Mouse (Mus musculus) E14TG2a.4 (cell line): ENCODE measurements around the gene Btg1.

ENCODE experiments used
- H3K27me3 ChIP-seq: 2 replicates; pipeline ENCODE4 v1.6.1; 2014; ENCODE audit warnings: low read length, control low read depth; ENCODE audit not compliant: insufficient read depth
- H3K36me3 ChIP-seq: 2 replicates; pipeline ENCODE4 v1.6.1; 2014; ENCODE audit warnings: low read length, control low read depth; ENCODE audit not compliant: insufficient read depth
- H3K4me1 ChIP-seq: replicated peaks from 2 replicates; pipeline ENCODE4 v1.6.1; 2014; ENCODE audit warnings: low read depth, low read length, control low read depth
- H3K4me3 ChIP-seq: replicated peaks from 2 replicates; pipeline ENCODE4 v1.5.1; 2014; ENCODE audit warnings: mild to moderate bottlenecking, low read length
- H3K9me3 ChIP-seq: 2 replicates; pipeline ENCODE4 v1.6.1; 2014; ENCODE audit warnings: low read length, control low read depth
- CTCF ChIP-seq: conservative IDR thresholded peaks from 2 replicates; pipeline ENCODE4 v1.5.1; 2014; ENCODE audit warnings: low read length
- NANOG ChIP-seq: IDR thresholded peaks from 2 replicates; pipeline ENCODE4 v1.6.1; 2014; ENCODE audit warnings: borderline replicate concordance, low read length, mixed read lengths
- POU5F1 ChIP-seq: IDR thresholded peaks from 2 replicates; pipeline ENCODE4 v1.6.1; 2014; ENCODE audit warnings: low read length, borderline replicate concordance

The Btg1 gene

GRCm38 (mm10) chr10:96602339-96602738 is 14.5 kb upstream of the Btg1 start:
- Histone ChIP-seq H3K4me1 (no peaks in the 10 kb centered on the region), H3K36me3 (no peaks in the 10 kb centered on the region), H3K4me3 (no peak overlapping the region), H3K27me3 (no peaks in the 10 kb centered on the region), H3K9me3 (no peaks in the 10 kb centered on the region)
- TF ChIP-seq POU5F1 = no peak
- TF ChIP-seq NANOG = no peak

- Histone ChIP-seq H3K4me1 (peaks cover 16% of the 10 kb centered on the region), H3K4me3 (no peak overlapping the region), H3K9me3 (no peaks in the 10 kb centered on the region), H3K36me3 (no peaks in the 10 kb centered on the region), H3K27me3 (no peaks in the 10 kb centered on the region)
- TF ChIP-seq CTCF = no peak
- TF ChIP-seq POU5F1 = no peak
- TF ChIP-seq NANOG = no peak
Observed at GRCm38 (mm10) chr10:96605168-96605567, 11.6 kb upstream of the Btg1 start.

GRCm38 (mm10) chr10:96605856-96606255 is 10.9 kb upstream of the Btg1 start:
- Histone ChIP-seq H3K9me3 (no peaks in the 10 kb centered on the region), H3K4me3 (no peak overlapping the region), H3K36me3 (no peaks in the 10 kb centered on the region), H3K4me1 (peaks cover 20% of the 10 kb centered on the region), H3K27me3 (no peaks in the 10 kb centered on the region)
- TF ChIP-seq POU5F1 (no peak), NANOG (no peak), CTCF (no peak)

GRCm38 (mm10) chr10:96607617-96608185 is 9.1 kb upstream of the Btg1 start:
- Histone ChIP-seq H3K4me1 (peaks cover 20% of the 10 kb centered on the region), H3K27me3 (0 out of 2 replicates have a peak, but pooled peaks cover 3% of the 10 kb centered on the region), H3K36me3 (no peaks in the 10 kb centered on the region), H3K4me3 (no peak overlapping the region), H3K9me3 (no peaks in the 10 kb centered on the region)
- no peak for TF ChIP-seq POU5F1

- no peaks in the 10 kb centered on the region for H3K9me3 ChIP-seq
- H3K27me3 ChIP-seq = 0 out of 2 replicates have a peak, but pooled peaks cover 3% of the 10 kb centered on the region
- no peaks in the 10 kb centered on the region for H3K36me3 ChIP-seq
- no peak overlapping the region for H3K4me3 ChIP-seq
- TF ChIP-seq NANOG (peak; percentile 73), POU5F1 (no peak)
- peaks cover 22% of the 10 kb centered on the region for H3K4me1 ChIP-seq
Observed at GRCm38 (mm10) chr10:96609356-96610345, 7.2 kb upstream of the Btg1 start.

DNA sequence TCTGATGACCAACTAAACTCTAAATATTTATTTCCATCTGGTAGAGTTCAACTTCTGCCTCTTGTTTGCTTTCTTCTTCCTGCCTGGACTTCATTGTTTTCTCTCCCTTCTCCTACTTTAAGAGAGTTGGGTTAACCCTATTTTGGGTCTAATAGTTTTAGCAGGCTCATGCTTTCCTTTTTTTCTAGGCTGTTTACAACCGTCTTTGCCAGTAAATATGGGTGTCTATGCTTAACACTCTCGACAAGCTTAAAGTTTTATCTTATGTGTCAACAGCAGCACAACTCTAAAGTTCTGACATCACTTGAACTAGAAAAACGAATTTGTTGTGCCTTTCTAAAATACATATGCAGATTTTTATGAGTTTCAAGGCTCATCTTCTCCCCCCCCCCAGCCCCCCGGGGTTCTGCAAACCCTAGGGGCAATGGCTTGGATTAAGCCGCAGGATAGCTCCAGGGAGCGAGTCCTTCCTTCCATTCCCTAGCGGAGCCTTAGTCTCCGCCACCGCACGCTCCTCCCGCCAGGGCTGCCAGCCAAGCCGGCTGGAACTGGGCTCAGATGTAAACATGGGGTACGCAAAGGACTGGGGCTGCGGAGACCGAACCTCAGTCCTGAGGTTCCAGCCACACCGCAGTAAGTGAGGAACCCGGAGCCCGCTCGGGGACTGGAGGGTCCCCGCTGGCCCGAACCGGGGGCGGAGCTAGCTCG is 651 bp upstream of the Btg1 start:
- Histone ChIP-seq H3K4me3 (peak overlapping the region; percentile 87), H3K27me3 (0 out of 2 replicates have a peak, but pooled peaks cover 3% of the 10 kb centered on the region), H3K4me1 (peaks cover 32% of the 10 kb centered on the region), H3K36me3 (peaks cover 18% of the 10 kb centered on the region), H3K9me3 (no peaks in the 10 kb centered on the region)
- no peak for TF ChIP-seq POU5F1
- no peak for TF ChIP-seq CTCF
- TF ChIP-seq NANOG = no peak

GRCm38 (mm10) chr10:96617221-96617950 is 580 bp downstream of the Btg1 start:
- Histone ChIP-seq H3K36me3 (peaks cover 28% of the 10 kb centered on the region), H3K4me3 (peak overlapping the region; percentile 91), H3K9me3 (no peaks in the 10 kb centered on the region), H3K4me1 (peaks cover 43% of the 10 kb centered on the region), H3K27me3 (0 out of 2 replicates have a peak, but pooled peaks cover 3% of the 10 kb centered on the region)
- TF ChIP-seq POU5F1 = no peak
- TF ChIP-seq NANOG = no peak
- no peak for TF ChIP-seq CTCF

- Histone ChIP-seq H3K27me3 (no peaks in the 10 kb centered on the region), H3K9me3 (no peaks in the 10 kb centered on the region), H3K4me3 (peak overlapping the region; percentile 91), H3K4me1 (peaks cover 44% of the 10 kb centered on the region), H3K36me3 (peaks cover 34% of the 10 kb centered on the region)
- TF ChIP-seq NANOG (no peak), CTCF (0 out of 2 replicates have a peak, but pooled peaks have one; percentile 2)
Observed at GRCm38 (mm10) chr10:96617951-96618575, 1.3 kb downstream of the Btg1 start.
